Mouse (Mus musculus) liver, embryonic 12.5 days (tissue): ENCODE measurements around the gene Spata13. TPM values are rescaled to one million over a fixed set of nuclear protein-coding genes. Genes with fewer than 3 reads are reported as not detected.

Experiments used
- ATAC-seq: fragments of 200-750 bp; cut with Nextera tagmentation; 2 replicates; pipeline ENCODE4 v1.8.0; 2017; ENCODE audit warnings: moderate number of reproducible peaks, mild to moderate bottlenecking, moderate library complexity
- H3K27ac ChIP-seq: fragments of 300-500 bp; sonication (generic); 2 replicates; pipeline ENCODE4 v1.5.1; 2016; ENCODE audit warnings: mild to moderate bottlenecking
- H3K27me3 ChIP-seq: fragments of 300-500 bp; sonication (generic); replicated peaks from 2 replicates; pipeline ENCODE4 v1.6.1; 2016; ENCODE audit warnings: mild to moderate bottlenecking, moderate library complexity
- H3K36me3 ChIP-seq: fragments of 300-500 bp; sonication (generic); 2 replicates; pipeline ENCODE4 v1.6.1; 2016; ENCODE audit warnings: mild to moderate bottlenecking, moderate library complexity
- H3K4me1 ChIP-seq: fragments of 300-500 bp; sonication (generic); 2 replicates; pipeline ENCODE4 v1.6.1; 2016
- H3K4me2 ChIP-seq: fragments of 300-500 bp; sonication (generic); 2 replicates; pipeline ENCODE4 v1.6.1; 2016; ENCODE audit warnings: mild to moderate bottlenecking, moderate library complexity
- H3K4me3 ChIP-seq: fragments of 300-500 bp; sonication (generic); 2 replicates; pipeline ENCODE4 v1.5.1; 2016; ENCODE audit warnings: mild to moderate bottlenecking, moderate library complexity
- H3K9ac ChIP-seq: fragments of 300-500 bp; sonication (generic); 2 replicates; pipeline ENCODE4 v1.6.1; 2016; ENCODE audit warnings: mild to moderate bottlenecking, moderate library complexity
- H3K9me3 ChIP-seq: fragments of 300-500 bp; sonication (generic); replicated peaks from 2 replicates; pipeline ENCODE4 v1.6.1; 2016; ENCODE audit warnings: mild to moderate bottlenecking, moderate library complexity
- WGBS: fragments of 180-500 bp; shearing (Covaris S2); methylation state at CpG from one replicate; pipeline ENCODE4 v1.1.7; 2016; ENCODE audit not compliant: insufficient replicate concordance; 5-methylcytosine and 5-hydroxymethylcytosine counted together
- polyA plus RNA-seq: library from polyadenylated mRNA; unstranded; fragments of >200 nt; fragmentation: Nextera tagmentation; extraction: Ambion mirVana; gene quantifications from 2 replicates; pipeline ENCODE4 v1.2.1, GENCODE M21; 2016

Gene Spata13
- polyA plus RNA-seq, 1 experiment from 2014 or later = 20.6 TPM

- Histone ChIP-seq H3K36me3 (peaks cover 13% of the 10 kb centered on the region), H3K4me3 (no peak overlapping the region), H3K4me1 (peaks cover 76% of the 10 kb centered on the region), H3K4me2 (no peak overlapping the region), H3K9ac (no peak overlapping the region), H3K9me3 (no peaks in the 10 kb centered on the region), H3K27me3 (no peaks in the 10 kb centered on the region), H3K27ac (peak overlapping the region; percentile 64)
- no peak for ATAC-seq
- 53% methylated on average over 8 of the region's 8 CpGs for WGBS
These were observed 107.2 kb downstream of the Spata13 start for GRCm38 (mm10) chr14:60741033-60741432.

- Histone ChIP-seq H3K4me3 (no peak overlapping the region), H3K4me1 (peaks cover 71% of the 10 kb centered on the region), H3K9me3 (no peaks in the 10 kb centered on the region), H3K9ac (no peak overlapping the region), H3K4me2 (no peak overlapping the region), H3K27ac (peak overlapping the region; percentile 64), H3K36me3 (peaks cover 18% of the 10 kb centered on the region), H3K27me3 (no peaks in the 10 kb centered on the region)
- ATAC-seq = no peak
- 62% methylated on average over 6 of the region's 6 CpGs for WGBS
These were observed 107.7 kb downstream of the Spata13 start for GRCm38 (mm10) chr14:60741490-60741981.

GRCm38 (mm10) chr14:60743681-60744080 lies 109.9 kb downstream of the Spata13 start:
- no peak overlapping the region for H3K27ac ChIP-seq
- ATAC-seq = no peak

GRCm38 (mm10) chr14:60745201-60745600 lies 111.4 kb downstream of the Spata13 start:
- Histone ChIP-seq H3K4me2 (no peak overlapping the region), H3K9me3 (no peaks in the 10 kb centered on the region), H3K4me1 (peaks cover 36% of the 10 kb centered on the region), H3K4me3 (no peak overlapping the region), H3K27ac (no peak overlapping the region), H3K36me3 (peaks cover 51% of the 10 kb centered on the region), H3K27me3 (no peaks in the 10 kb centered on the region), H3K9ac (no peak overlapping the region)
- no peak for ATAC-seq
- WGBS = 49% methylated on average over 6 of the region's 6 CpGs

More at GRCm38 (mm10) chr14:60743681-60744080, 109.9 kb downstream of the Spata13 start:
- WGBS = 63% methylated on average over 9 of the region's 9 CpGs
- Histone ChIP-seq H3K36me3 (peaks cover 37% of the 10 kb centered on the region), H3K4me1 (peaks cover 49% of the 10 kb centered on the region), H3K4me3 (no peak overlapping the region), H3K27me3 (no peaks in the 10 kb centered on the region), H3K4me2 (no peak overlapping the region), H3K9me3 (no peaks in the 10 kb centered on the region), H3K9ac (no peak overlapping the region)

- no peak for ATAC-seq
- 88% methylated on average over 10 of the region's 10 CpGs for WGBS
- H3K36me3 ChIP-seq = peaks cover 61% of the 10 kb centered on the region
These were observed 112.3 kb downstream of the Spata13 start for GRCm38 (mm10) chr14:60746141-60746540.

GRCm38 (mm10) chr14:60747154-60747870 lies 113.5 kb downstream of the Spata13 start:
- Histone ChIP-seq H3K27ac (no peak overlapping the region), H3K9me3 (no peaks in the 10 kb centered on the region), H3K4me3 (no peak overlapping the region), H3K36me3 (peaks cover 67% of the 10 kb centered on the region), H3K9ac (no peak overlapping the region), H3K27me3 (no peaks in the 10 kb centered on the region), H3K4me1 (peaks cover 15% of the 10 kb centered on the region; the same call in 1 of the 2 replicates), H3K4me2 (no peak overlapping the region)
- 66% methylated on average over 21 of the region's 21 CpGs for WGBS
- no peak for ATAC-seq

More at GRCm38 (mm10) chr14:60746141-60746540, 112.3 kb downstream of the Spata13 start:
- H3K9me3 ChIP-seq = no peaks in the 10 kb centered on the region
- no peak overlapping the region for H3K4me3 ChIP-seq
- H3K4me2 ChIP-seq = no peak overlapping the region
- no peaks in the 10 kb centered on the region for H3K27me3 ChIP-seq
- H3K9ac ChIP-seq = no peak overlapping the region
- peaks cover 27% of the 10 kb centered on the region for H3K4me1 ChIP-seq
- H3K27ac ChIP-seq = no peak overlapping the region

- Histone ChIP-seq H3K4me3 (no peak overlapping the region), H3K27ac (no peak overlapping the region), H3K36me3 (peaks cover 77% of the 10 kb centered on the region), H3K9me3 (no peaks in the 10 kb centered on the region), H3K27me3 (no peaks in the 10 kb centered on the region), H3K4me2 (no peak overlapping the region), H3K9ac (no peak overlapping the region), H3K4me1 (0 out of 2 replicates have a peak, but pooled peaks cover 6% of the 10 kb centered on the region)
- WGBS = 66% methylated on average over 12 of the region's 12 CpGs
- ATAC-seq = no peak
These were observed 116.1 kb downstream of the Spata13 start for GRCm38 (mm10) chr14:60749880-60750279.

- no peak for ATAC-seq
- WGBS = 80% methylated on average over 16 of the region's 16 CpGs
These were observed 117.8 kb downstream of the Spata13 start for GRCm38 (mm10) chr14:60751581-60751980.

GRCm38 (mm10) chr14:60752892-60753800 lies 119.3 kb downstream of the Spata13 start:
- H3K27ac ChIP-seq = no peak overlapping the region
- peaks cover 81% of the 10 kb centered on the region for H3K36me3 ChIP-seq
- H3K4me1 ChIP-seq = no peaks in the 10 kb centered on the region
- H3K4me3 ChIP-seq = no peak overlapping the region
- H3K9ac ChIP-seq = no peak overlapping the region
- 83% methylated on average over 14 of the region's 14 CpGs for whole genome bisulfite sequencing
- no peaks in the 10 kb centered on the region for H3K27me3 ChIP-seq
- H3K9me3 ChIP-seq = no peaks in the 10 kb centered on the region
- ATAC-seq = no peak
- H3K4me2 ChIP-seq = no peak overlapping the region

More at GRCm38 (mm10) chr14:60751581-60751980, 117.8 kb downstream of the Spata13 start:
- Histone ChIP-seq H3K27ac (no peak overlapping the region), H3K27me3 (no peaks in the 10 kb centered on the region), H3K36me3 (peaks cover 83% of the 10 kb centered on the region), H3K4me2 (no peak overlapping the region), H3K4me1 (no peaks in the 10 kb centered on the region), H3K9ac (no peak overlapping the region), H3K4me3 (no peak overlapping the region), H3K9me3 (no peaks in the 10 kb centered on the region)

GRCm38 (mm10) chr14:60753801-60754126 lies 120.0 kb downstream of the Spata13 start:
- peaks cover 84% of the 10 kb centered on the region for H3K36me3 ChIP-seq
- H3K4me2 ChIP-seq = no peak overlapping the region
- no peaks in the 10 kb centered on the region for H3K27me3 ChIP-seq
- ATAC-seq = no peak
- H3K9me3 ChIP-seq = no peaks in the 10 kb centered on the region
- no peaks in the 10 kb centered on the region for H3K4me1 ChIP-seq
- WGBS = 90% methylated on average over 10 of the region's 10 CpGs
- H3K9ac ChIP-seq = no peak overlapping the region
- H3K4me3 ChIP-seq = no peak overlapping the region
- H3K27ac ChIP-seq = no peak overlapping the region

GRCm38 (mm10) chr14:60754656-60755055 lies 120.9 kb downstream of the Spata13 start:
- no peak overlapping the region for H3K4me3 ChIP-seq
- no peak overlapping the region for H3K9ac ChIP-seq
- peaks cover 85% of the 10 kb centered on the region for H3K36me3 ChIP-seq
- 91% methylated on average over 5 of the region's 5 CpGs for WGBS
- H3K4me1 ChIP-seq = no peaks in the 10 kb centered on the region
- no peaks in the 10 kb centered on the region for H3K27me3 ChIP-seq
- no peak overlapping the region for H3K4me2 ChIP-seq
- ATAC-seq = no peak
- no peaks in the 10 kb centered on the region for H3K9me3 ChIP-seq
- H3K27ac ChIP-seq = no peak overlapping the region

- Histone ChIP-seq H3K27ac (no peak overlapping the region), H3K9me3 (no peaks in the 10 kb centered on the region), H3K36me3 (peaks cover 85% of the 10 kb centered on the region), H3K4me3 (no peak overlapping the region), H3K4me1 (no peaks in the 10 kb centered on the region), H3K9ac (no peak overlapping the region), H3K4me2 (no peak overlapping the region), H3K27me3 (no peaks in the 10 kb centered on the region)
- no peak for ATAC-seq
- 88% methylated on average over 15 of the region's 15 CpGs for WGBS
These were observed 122.5 kb downstream of the Spata13 start for GRCm38 (mm10) chr14:60756271-60756670.
